Mouse (Mus musculus): Measurements from ENCODE around the gene Oas1c.

- TF ChIP-seq CTCF (IDR thresholded peaks at IDR 0.05; ENCODE audit: extremely low read depth, insufficient read depth, insufficient read length, insufficient replicate concordance) (no peak), POLR2A (IDR thresholded peaks at IDR 0.05; ENCODE audit: low read depth, low read length) (no peak)
Measured at GRCm38 (mm10) chr5:120861121-120861520, 48.8 kb upstream of the Oas1c start, which contains the start of gene Oas1h.
